Mouse (Mus musculus): ENCODE data around the gene Eef1a1.
A peak's percentile ranks its signal among the peaks of the same experiment; 100 is the strongest.
"Not testable (repeated sequence)": the region's sequence is repeated elsewhere in the genome, so short reads cannot be mapped to it uniquely, and the experiment has no call there.

The Eef1a1 gene

GRCm38 (mm10) chr9:78508106-78508786 lies 19.3 kb upstream of the Eef1a1 start:
- no peak for DNase-seq (ENCODE audit: low spot score in 2 of 2)

GRCm38 (mm10) chr9:78506722-78507077 lies 17.7 kb upstream of the Eef1a1 start:
- no peak for DNase-seq (ENCODE audit: low spot score in 2 of 2)

- DNase-seq (ENCODE audit: low spot score in 2 of 2): no peak
Observed at GRCm38 (mm10) chr9:78506002-78506721, 17.2 kb upstream of the Eef1a1 start.

GRCm38 (mm10) chr9:78505223-78505622 lies 16.3 kb upstream of the Eef1a1 start:
- DNase-seq (ENCODE audit: low spot score in 2 of 2): no peak

GRCm38 (mm10) chr9:78504679-78505078 lies 15.7 kb upstream of the Eef1a1 start:
- no peak for DNase-seq (ENCODE audit: low spot score in 2 of 2)

- no peak for DNase-seq (ENCODE audit: low spot score in 2 of 2)
Observed at GRCm38 (mm10) chr9:78504133-78504532, 15.2 kb upstream of the Eef1a1 start.

- no peak for DNase-seq (ENCODE audit: low spot score in 2 of 2)
Observed at GRCm38 (mm10) chr9:78503223-78504079, 14.5 kb upstream of the Eef1a1 start.

GRCm38 (mm10) chr9:78501284-78501683 lies 12.3 kb upstream of the Eef1a1 start:
- no peak for DNase-seq (ENCODE audit: low spot score in 2 of 2)

GRCm38 (mm10) chr9:78500386-78500785 lies 11.4 kb upstream of the Eef1a1 start:
- DNase-seq (ENCODE audit: low spot score in 2 of 2): no peak

GRCm38 (mm10) chr9:78493171-78493570 lies 4.2 kb upstream of the Eef1a1 start:
- DNase-seq (ENCODE audit: low spot score in 2 of 2): no peak

GRCm38 (mm10) chr9:78492254-78492653 lies 3.3 kb upstream of the Eef1a1 start:
- DNase-seq (ENCODE audit: low spot score in 2 of 2): no peak

GRCm38 (mm10) chr9:78491169-78491568 lies 2.2 kb upstream of the Eef1a1 start:
- no peak for DNase-seq (ENCODE audit: low spot score in 2 of 2)

- not testable (repeated sequence) for DNase-seq (ENCODE audit: low spot score in 2 of 2)
Observed at GRCm38 (mm10) chr9:78488021-78488420, 930 bp downstream of the Eef1a1 start.

GRCm38 (mm10) chr9:78484660-78485059 lies 4.3 kb downstream of the Eef1a1 start:
- no peak for DNase-seq (ENCODE audit: low spot score in 2 of 2)

GRCm38 (mm10) chr9:78482386-78482785 lies 6.6 kb downstream of the Eef1a1 start:
- DNase-seq (ENCODE audit: low spot score in 2 of 2): no peak

GRCm38 (mm10) chr9:78481423-78482331 lies 7.3 kb downstream of the Eef1a1 start:
- DNase-seq (ENCODE audit: low spot score in 2 of 2): peak; percentile 94

GRCm38 (mm10) chr9:78480706-78481358 lies 8.1 kb downstream of the Eef1a1 start:
- DNase-seq (ENCODE audit: low spot score in 2 of 2): peak; percentile 58 to 62

GRCm38 (mm10) chr9:78480227-78480626 lies 8.7 kb downstream of the Eef1a1 start:
- not testable (repeated sequence) for DNase-seq (ENCODE audit: low spot score in 2 of 2)

GRCm38 (mm10) chr9:78479308-78479707 lies 9.6 kb downstream of the Eef1a1 start:
- DNase-seq (ENCODE audit: low spot score in 2 of 2): not testable (repeated sequence)

- not testable (repeated sequence) for DNase-seq (ENCODE audit: low spot score in 2 of 2)
Observed at GRCm38 (mm10) chr9:78478009-78478605, 10.8 kb downstream of the Eef1a1 start.
